Comparison of ENCODE assay signal across 13 mouse cellular contexts in genomic region chr9:28440192-28440795, GRCm38 (mm10).
DNase-seq lines count a peak whose midpoint lies in the region; ATAC-seq lines count a peak whose summit lies in the region.
"Had no signal": no experiment of that assay in that cellular context is flagged by ENCODE, and none has a peak within 500 bp of the region (broad histone marks: within the 10 kb centered on the region; RNA-seq: fewer than 3 reads in every experiment).

No protein-coding gene starts in this region.

- peak overlapping the region; percentile 77 for H3K27ac ChIP-seq in hindbrain, embryonic 13.5 days
- no peak overlapping the region for H3K27ac ChIP-seq in hindbrain, embryonic 11.5 days (ENCODE audit: low read depth, low read length)
- peak overlapping the region; percentile 22; the same call in 1 of the 2 replicates for H3K27ac ChIP-seq in forebrain, embryonic 16.5 days (ENCODE audit: low read length)
- H3K27ac ChIP-seq: heart, adult 2 months; liver, embryonic 13.5 days had no signal

- H3K9ac ChIP-seq in hindbrain, embryonic 13.5 days, result no peak overlapping the region
- H3K9ac ChIP-seq in hindbrain, embryonic 11.5 days (ENCODE audit: low read depth, low read length), result no peak overlapping the region
- no peak overlapping the region for H3K9ac ChIP-seq in forebrain, embryonic 16.5 days (replicated peaks; ENCODE audit: low read depth, low read length)
- H3K9ac ChIP-seq: liver, embryonic 13.5 days had no signal

- DNase-seq in hindbrain, embryonic 11.5 days (ENCODE audit: low spot score), result no peak
- DNase-seq in Muller cell, postnatal 12 days (ENCODE audit: inconsistent ontology term), result peak; percentile 20
- DNase-seq in cerebellum, adult 9-10 months, result peak; percentile 66
- DNase-seq in urinary bladder, postnatal 36 days (ENCODE audit: low spot score in 2 of 2), result no peak
- no peak for DNase-seq in ovary, postnatal 14 days (ENCODE audit: low spot score)
- DNase-seq: adrenal gland, postnatal 25 days; heart, adult 2 months; heart, postnatal 14 days; kidney, adult 11 months; liver, embryonic 13.5 days had no signal

- no peaks in the 10 kb centered on the region for H3K36me3 ChIP-seq in hindbrain, embryonic 13.5 days
- H3K36me3 ChIP-seq in hindbrain, embryonic 11.5 days (ENCODE audit: control insufficient read depth, insufficient read depth, low read length), result no peaks in the 10 kb centered on the region
- no peaks in the 10 kb centered on the region for H3K36me3 ChIP-seq in forebrain, embryonic 16.5 days (ENCODE audit: control insufficient read depth, insufficient read depth)
- H3K36me3 ChIP-seq: liver, embryonic 13.5 days had no signal

- no peaks in the 10 kb centered on the region for H3K27me3 ChIP-seq in hindbrain, embryonic 13.5 days
- H3K27me3 ChIP-seq in hindbrain, embryonic 11.5 days (ENCODE audit: control insufficient read depth, insufficient read depth, low read length), result no peaks in the 10 kb centered on the region
- H3K27me3 ChIP-seq in forebrain, embryonic 16.5 days (replicated peaks; ENCODE audit: control insufficient read depth, insufficient read depth, low read length), result no peaks in the 10 kb centered on the region
- H3K27me3 ChIP-seq: liver, embryonic 13.5 days had no signal

- no peak overlapping the region for H3K4me2 ChIP-seq in hindbrain, embryonic 13.5 days
- H3K4me2 ChIP-seq in hindbrain, embryonic 11.5 days (replicated peaks; ENCODE audit: low read depth, low read length), result no peak overlapping the region
- H3K4me2 ChIP-seq in forebrain, embryonic 16.5 days (ENCODE audit: low read length), result peak overlapping the region; percentile 17; the same call in 1 of the 2 replicates
- H3K4me2 ChIP-seq: liver, embryonic 13.5 days had no signal

- no peak overlapping the region for H3K4me3 ChIP-seq in hindbrain, embryonic 13.5 days
- no peak overlapping the region for H3K4me3 ChIP-seq in hindbrain, embryonic 11.5 days (ENCODE audit: low read depth, low read length)
- H3K4me3 ChIP-seq in forebrain, embryonic 16.5 days (replicated peaks; ENCODE audit: low read length), result no peak overlapping the region
- H3K4me3 ChIP-seq: heart, adult 2 months; liver, embryonic 13.5 days had no signal

- H3K9me3 ChIP-seq in hindbrain, embryonic 13.5 days, result no peaks in the 10 kb centered on the region
- no peaks in the 10 kb centered on the region for H3K9me3 ChIP-seq in hindbrain, embryonic 11.5 days (ENCODE audit: control insufficient read depth, low read length)
- H3K9me3 ChIP-seq in forebrain, embryonic 16.5 days (ENCODE audit: control insufficient read depth, low read length), result no peaks in the 10 kb centered on the region
- H3K9me3 ChIP-seq: liver, embryonic 13.5 days had no signal

- H3K4me1 ChIP-seq in hindbrain, embryonic 13.5 days (replicated peaks), result peaks cover 21% of the 10 kb centered on the region
- no peaks in the 10 kb centered on the region for H3K4me1 ChIP-seq in hindbrain, embryonic 11.5 days (replicated peaks; ENCODE audit: control insufficient read depth, insufficient read depth, low read length)
- H3K4me1 ChIP-seq in forebrain, embryonic 16.5 days (replicated peaks; ENCODE audit: control insufficient read depth, insufficient read depth, low read length), result peaks cover 23% of the 10 kb centered on the region
- H3K4me1 ChIP-seq: liver, embryonic 13.5 days had no signal

- 48% methylated on average over 3 of the region's 3 CpGs for WGBS in hindbrain, embryonic 13.5 days
- WGBS in hindbrain, embryonic 11.5 days, result 90% methylated on average over 3 of the region's 3 CpGs
- WGBS in forebrain, embryonic 16.5 days, result 12% methylated on average over 3 of the region's 3 CpGs

- no peak for ATAC-seq in hindbrain, embryonic 13.5 days (ENCODE audit: low FRiP score)
- no peak for ATAC-seq in hindbrain, embryonic 11.5 days (ENCODE audit: low FRiP score)
- peak; percentile 73 for ATAC-seq in forebrain, embryonic 16.5 days
- ATAC-seq in granulocyte monocyte progenitor cell, adult 5-6 weeks (replicated peaks; ENCODE audit: poor library complexity, severe bottlenecking), result no peak

Comparison
In these comparisons a context has a peak if more than half of its experiments do, and no peak if none do; other contexts are left out.
1. DNase-seq: peak in Muller cell, postnatal 12 days (single experiment) and cerebellum, adult 9-10 months (single experiment); none in hindbrain, embryonic 11.5 days (single experiment), urinary bladder, postnatal 36 days (0 of 2) and ovary, postnatal 14 days (single experiment).